Mouse (Mus musculus) kidney, embryonic 16.5 days (tissue): ENCODE results near the gene 4930467E23Rik. TPM values are rescaled to one million over a fixed set of nuclear protein-coding genes. Genes with fewer than 3 reads are reported as not detected.
"Not testable (repeated sequence)": the region's sequence is repeated elsewhere in the genome, so short reads cannot be mapped to it uniquely, and the experiment has no call there.

Experiments used
- ATAC-seq: fragments of 200-750 bp; cut with Nextera tagmentation; 2 replicates; pipeline ENCODE4 v1.8.0; 2017; ENCODE audit warnings: moderate TSS enrichment; ENCODE audit not compliant: low FRiP score, low TSS enrichment
- H3K27ac ChIP-seq: fragments of 300-500 bp; sonication (generic); 2 replicates; pipeline ENCODE4 v1.5.1; 2014; ENCODE audit warnings: low read length
- H3K27me3 ChIP-seq: fragments of 300-500 bp; sonication (generic); 2 replicates; pipeline ENCODE4 v1.6.1; 2014; ENCODE audit warnings: low read length, control low read depth, mixed read lengths; ENCODE audit not compliant: insufficient read depth
- H3K36me3 ChIP-seq: fragments of 300-500 bp; sonication (generic); 2 replicates; pipeline ENCODE4 v1.6.1; 2014; ENCODE audit warnings: low read length, control low read depth, mixed read lengths; ENCODE audit not compliant: insufficient read depth
- H3K4me1 ChIP-seq: fragments of 300-500 bp; sonication (generic); 2 replicates; pipeline ENCODE4 v1.6.1; 2014; ENCODE audit warnings: low read length, control low read depth, mixed read lengths; ENCODE audit not compliant: insufficient read depth
- H3K4me2 ChIP-seq: fragments of 300-500 bp; sonication (generic); replicated peaks from 2 replicates; pipeline ENCODE4 v1.6.1; 2014; ENCODE audit warnings: low read depth, low read length
- H3K4me3 ChIP-seq: fragments of 300-500 bp; sonication (generic); 2 replicates; pipeline ENCODE4 v1.5.1; 2014; ENCODE audit warnings: mild to moderate bottlenecking, low read length
- H3K9ac ChIP-seq: fragments of 300-500 bp; sonication (generic); replicated peaks from 2 replicates; pipeline ENCODE4 v1.6.1; 2014; ENCODE audit warnings: low read length
- H3K9me3 ChIP-seq: fragments of 300-500 bp; sonication (generic); 2 replicates; pipeline ENCODE4 v1.6.1; 2016; ENCODE audit warnings: low read length, control low read depth
- WGBS: fragments of 180-500 bp; shearing (Covaris S2); extraction: QIAGEN DNeasy Blood & Tissue Kit; methylation state at CpG from one replicate; pipeline ENCODE4 v1.1.7; 2014; 5-methylcytosine and 5-hydroxymethylcytosine counted together
- polyA plus RNA-seq: library from polyadenylated mRNA; unstranded; fragments of >200 nt; fragmentation: Nextera tagmentation; extraction: Ambion mirVana; gene quantifications from 2 replicates; pipeline ENCODE4 v1.2.1, GENCODE M21; 2015

Gene 4930467E23Rik
- polyA plus RNA-seq, 1 experiment from 2014 or later = not detected

DNA sequence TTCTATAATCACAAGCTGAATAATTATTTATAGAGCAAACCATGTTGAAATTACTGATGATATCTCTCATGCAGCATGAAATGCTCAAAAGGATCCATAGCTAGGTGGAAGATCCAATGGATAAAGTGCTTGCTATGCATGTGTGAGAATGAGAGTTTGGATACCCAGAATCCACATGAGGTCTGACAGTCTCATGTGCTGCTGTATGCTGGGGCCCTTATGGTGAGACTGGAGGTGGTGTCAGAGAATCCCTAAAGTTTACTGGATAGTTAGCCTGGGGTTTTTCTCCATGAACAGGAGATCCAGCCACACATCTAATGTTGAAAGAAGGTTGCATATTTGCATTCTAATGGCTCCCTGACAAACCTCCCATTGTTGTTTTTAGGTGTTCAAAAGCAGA, 22.4 kb downstream of the 4930467E23Rik start:
- H3K9me3 ChIP-seq, H3K27ac ChIP-seq, H3K36me3 ChIP-seq, ATAC-seq, H3K4me3 ChIP-seq, H3K9ac ChIP-seq, H3K4me1 ChIP-seq, H3K4me2 ChIP-seq, H3K27me3 ChIP-seq: not testable (repeated sequence)

DNA sequence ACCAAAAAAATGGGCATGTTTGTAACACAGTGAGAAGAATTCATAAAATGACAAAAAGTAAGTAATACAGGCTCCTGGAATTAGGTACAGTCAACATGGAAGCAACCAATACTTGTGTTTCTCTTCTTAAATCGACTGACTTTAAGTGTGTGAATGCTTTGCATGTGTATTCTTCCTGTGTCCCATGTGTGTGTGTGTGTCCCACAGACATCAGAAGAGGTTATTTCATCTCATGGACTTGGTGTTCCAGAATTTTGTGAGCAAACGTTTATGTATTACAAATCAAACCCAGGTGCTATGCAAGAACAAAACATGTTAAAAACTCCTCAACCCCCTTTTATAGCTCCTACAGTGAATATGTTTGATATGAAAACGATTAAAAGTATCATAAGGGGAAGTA, 24.8 kb downstream of the 4930467E23Rik start:
- WGBS = 69% methylated on average over 2 of the region's 3 CpGs
- not testable (repeated sequence) for H3K4me3 ChIP-seq, H3K4me1 ChIP-seq, H3K9me3 ChIP-seq, H3K9ac ChIP-seq, ATAC-seq, H3K27me3 ChIP-seq, H3K27ac ChIP-seq, H3K4me2 ChIP-seq, H3K36me3 ChIP-seq

DNA sequence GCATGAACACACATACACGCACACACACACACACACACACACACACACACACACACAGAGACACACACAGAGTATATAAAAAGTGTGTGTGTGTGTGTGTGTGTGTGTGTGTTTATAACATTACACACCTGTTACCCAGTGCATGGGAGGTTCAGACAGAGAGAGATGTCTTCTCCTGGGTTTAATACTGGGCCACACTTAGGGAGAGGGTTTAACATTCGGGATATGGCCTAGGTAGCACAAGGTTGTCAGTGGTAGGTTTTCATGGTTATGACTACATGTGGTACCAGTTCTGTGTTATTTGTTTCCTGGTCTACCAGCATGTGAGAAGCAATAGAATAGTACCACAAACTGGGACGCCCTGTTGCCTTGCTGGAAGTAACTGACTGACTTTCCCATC, 25.6 kb downstream of the 4930467E23Rik start:
- H3K4me1 ChIP-seq, H3K27ac ChIP-seq, H3K9ac ChIP-seq, H3K4me2 ChIP-seq, ATAC-seq, H3K4me3 ChIP-seq, H3K27me3 ChIP-seq, H3K9me3 ChIP-seq, H3K36me3 ChIP-seq: not testable (repeated sequence)
- WGBS = 80% methylated on average over 3 of the region's 3 CpGs

DNA sequence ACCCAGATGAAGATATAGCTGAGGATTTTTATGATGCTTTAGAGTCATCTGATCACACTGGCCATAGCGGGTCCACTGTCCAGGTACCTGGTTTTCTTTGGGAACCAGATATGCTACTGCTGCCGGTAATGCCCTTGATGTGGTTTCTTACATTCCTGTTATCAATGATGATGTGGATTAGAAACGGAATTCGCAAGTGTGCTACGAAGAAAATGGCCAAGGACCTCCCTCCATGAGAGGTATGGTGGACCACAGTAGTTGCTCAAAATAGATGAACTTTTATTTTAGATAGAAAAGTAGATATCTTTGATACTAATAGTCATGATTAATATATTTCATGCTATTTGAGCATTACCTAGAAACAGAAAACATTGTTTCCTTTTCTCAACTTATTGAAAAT, 32.3 kb downstream of the 4930467E23Rik start:
- not testable (repeated sequence) for H3K9me3 ChIP-seq, H3K36me3 ChIP-seq, H3K4me2 ChIP-seq, H3K4me1 ChIP-seq, H3K9ac ChIP-seq, H3K27me3 ChIP-seq, ATAC-seq, H3K27ac ChIP-seq, H3K4me3 ChIP-seq
- WGBS = 80% methylated on average over 5 of the region's 5 CpGs

GRCm38 (mm10) chr8:19762860-19763592, 33.6 kb downstream of the 4930467E23Rik start:
- H3K9me3 ChIP-seq, H3K36me3 ChIP-seq, H3K4me2 ChIP-seq, H3K27ac ChIP-seq, H3K4me1 ChIP-seq, H3K9ac ChIP-seq, ATAC-seq, H3K4me3 ChIP-seq, H3K27me3 ChIP-seq: not testable (repeated sequence)
- WGBS = 74% methylated on average over 4 of the region's 4 CpGs

GRCm38 (mm10) chr8:19765531-19765930, 36.2 kb downstream of the 4930467E23Rik start:
- H3K4me1 ChIP-seq, H3K9me3 ChIP-seq, H3K4me2 ChIP-seq, H3K27ac ChIP-seq, H3K27me3 ChIP-seq, H3K4me3 ChIP-seq, ATAC-seq, H3K36me3 ChIP-seq, H3K9ac ChIP-seq: not testable (repeated sequence)

- 87% methylated on average over 4 of the region's 4 CpGs for WGBS
- H3K9ac ChIP-seq, H3K9me3 ChIP-seq, ATAC-seq, H3K36me3 ChIP-seq, H3K4me2 ChIP-seq, H3K4me1 ChIP-seq, H3K27me3 ChIP-seq, H3K27ac ChIP-seq, H3K4me3 ChIP-seq: not testable (repeated sequence)
Observed at GRCm38 (mm10) chr8:19773461-19773860, 44.1 kb downstream of the 4930467E23Rik start.

DNA sequence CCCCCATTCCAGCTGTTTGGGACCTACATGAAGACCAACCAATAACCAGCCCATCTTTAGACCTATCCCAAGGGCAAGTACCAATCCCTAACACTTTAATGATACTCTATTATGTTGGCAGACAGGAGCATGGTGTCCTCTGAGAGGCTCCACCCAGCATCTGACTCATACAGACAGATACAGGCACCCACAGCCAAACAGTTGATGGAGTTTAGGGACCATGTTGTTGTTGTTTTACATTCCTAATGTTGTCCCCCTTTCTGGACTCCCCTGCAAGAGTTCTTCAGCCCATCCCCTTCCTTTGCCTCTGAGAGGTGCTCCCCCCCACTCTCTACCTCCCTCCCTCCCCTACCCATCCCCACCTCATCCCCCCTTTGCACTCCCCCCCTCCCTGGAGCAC, 46.9 kb downstream of the 4930467E23Rik start:
- not testable (repeated sequence) for H3K4me2 ChIP-seq, H3K4me3 ChIP-seq, H3K36me3 ChIP-seq, H3K9ac ChIP-seq, H3K4me1 ChIP-seq, ATAC-seq, H3K9me3 ChIP-seq, H3K27ac ChIP-seq, H3K27me3 ChIP-seq

DNA sequence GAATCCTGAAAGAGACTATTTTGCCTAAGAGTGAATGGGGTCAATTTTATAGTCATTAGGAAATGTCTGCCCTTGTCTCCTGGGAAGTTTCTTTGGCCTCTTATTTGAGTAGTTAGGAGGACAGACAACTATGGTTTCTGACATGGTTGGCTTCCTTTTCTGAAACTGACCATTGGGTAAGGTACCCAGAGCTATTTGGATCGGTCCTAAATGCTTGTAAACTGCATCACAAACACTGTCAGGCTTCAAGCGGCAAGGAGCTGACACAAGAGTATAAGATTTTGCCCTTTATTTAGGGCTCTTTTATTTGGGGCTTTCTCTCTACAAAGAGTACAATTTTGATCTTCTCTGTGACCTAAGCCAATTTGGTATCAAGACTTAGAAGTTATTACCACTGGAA, 48.1 kb downstream of the 4930467E23Rik start:
- H3K4me2 ChIP-seq, H3K9me3 ChIP-seq, H3K4me1 ChIP-seq, H3K4me3 ChIP-seq, H3K27ac ChIP-seq, ATAC-seq, H3K27me3 ChIP-seq, H3K36me3 ChIP-seq, H3K9ac ChIP-seq: not testable (repeated sequence)
- 39% methylated on average over 2 of the region's 2 CpGs for WGBS

DNA sequence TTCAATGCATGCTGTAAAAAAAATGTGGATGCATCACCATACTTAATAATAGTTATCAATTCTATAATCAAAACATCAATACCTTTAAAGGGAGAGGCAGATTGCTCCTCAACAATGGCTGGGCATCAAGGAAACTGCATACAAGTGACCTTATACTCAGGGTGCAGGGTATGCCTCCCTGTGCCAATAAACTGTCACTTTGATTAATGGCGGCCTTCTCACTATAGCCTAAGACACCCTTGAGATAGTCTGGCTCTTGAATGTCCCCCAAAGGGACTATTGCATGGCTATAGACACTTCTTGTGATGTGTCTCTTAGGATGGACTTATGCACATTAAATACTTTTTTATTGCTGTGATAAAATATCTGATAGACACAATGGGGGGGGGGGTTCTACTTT, 48.8 kb downstream of the 4930467E23Rik start:
- not testable (repeated sequence) for H3K36me3 ChIP-seq, ATAC-seq, H3K4me2 ChIP-seq, H3K9me3 ChIP-seq, H3K4me3 ChIP-seq, H3K27me3 ChIP-seq, H3K9ac ChIP-seq, H3K27ac ChIP-seq, H3K4me1 ChIP-seq
- WGBS = 58% methylated on average over 1 of the region's 1 CpGs
